Mouse (Mus musculus) midbrain, embryonic 12.5 days (tissue): ENCODE data around the gene Magi1. TPM values are rescaled to one million over a fixed set of nuclear protein-coding genes. Genes with fewer than 3 reads are reported as not detected.

Experiments used
- ATAC-seq: fragments of 200-750 bp; cut with Nextera tagmentation; 2 replicates; pipeline ENCODE4 v1.8.0; 2017; ENCODE audit warnings: low read depth, moderate TSS enrichment, moderate library complexity; ENCODE audit not compliant: low FRiP score
- H3K27ac ChIP-seq: fragments of 300-500 bp; sonication (generic); replicated peaks from 2 replicates; pipeline ENCODE4 v1.5.1; 2016; ENCODE audit warnings: mild to moderate bottlenecking
- H3K27me3 ChIP-seq: fragments of 300-500 bp; sonication (generic); 2 replicates; pipeline ENCODE4 v1.6.1; 2016; ENCODE audit warnings: mild to moderate bottlenecking
- H3K36me3 ChIP-seq: fragments of 300-500 bp; sonication (generic); 2 replicates; pipeline ENCODE4 v1.6.1; 2016
- H3K4me1 ChIP-seq: fragments of 300-500 bp; sonication (generic); 2 replicates; pipeline ENCODE4 v1.6.1; 2016
- H3K4me2 ChIP-seq: fragments of 300-500 bp; sonication (generic); replicated peaks from 2 replicates; pipeline ENCODE4 v1.6.1; 2016; ENCODE audit warnings: mild to moderate bottlenecking, moderate library complexity
- H3K4me3 ChIP-seq: fragments of 300-500 bp; sonication (generic); 2 replicates; pipeline ENCODE4 v1.5.1; 2016; ENCODE audit warnings: mild to moderate bottlenecking
- H3K9ac ChIP-seq: fragments of 300-500 bp; sonication (generic); replicated peaks from 2 replicates; pipeline ENCODE4 v1.6.1; 2016; ENCODE audit warnings: mild to moderate bottlenecking, moderate library complexity
- H3K9me3 ChIP-seq: fragments of 300-500 bp; sonication (generic); 2 replicates; pipeline ENCODE4 v1.6.1; 2016; ENCODE audit warnings: mild to moderate bottlenecking
- WGBS: fragments of 180-500 bp; shearing (Covaris S2); methylation state at CpG from one replicate; pipeline ENCODE4 v1.1.7; 2016; 5-methylcytosine and 5-hydroxymethylcytosine counted together
- polyA plus RNA-seq: library from polyadenylated mRNA; unstranded; fragments of >200 nt; fragmentation: Nextera tagmentation; extraction: Ambion mirVana; gene quantifications from 2 replicates; pipeline ENCODE4 v1.2.1, GENCODE M21; 2016

Gene Magi1
- 45.1 and 45.7 TPM in 2 replicates for polyA plus RNA-seq

- Histone ChIP-seq H3K36me3 (no peaks in the 10 kb centered on the region), H3K9ac (peak within 1 kb of the TSS; percentile 80), H3K27ac (peak within 1 kb of the TSS; percentile 93), H3K9me3 (no peaks in the 10 kb centered on the region), H3K27me3 (peaks cover 11% of the 10 kb centered on the region), H3K4me1 (peaks cover 29% of the 10 kb centered on the region), H3K4me2 (peak within 1 kb of the TSS; percentile 96), H3K4me3 (peak within 1 kb of the TSS; percentile 79)
- peak; percentile 97 for ATAC-seq
- under 1% methylated on average over 86 of the region's 86 CpGs for WGBS
Measured at GRCm38 (mm10) chr6:94283318-94284061, at the start of gene Magi1. Gene Magi1, minus strand, starts transcription at chr6:94283917.

- no peak overlapping the region for H3K4me2 ChIP-seq
- H3K36me3 ChIP-seq: no peaks in the 10 kb centered on the region
- H3K9ac ChIP-seq: no peak overlapping the region
- no peak for ATAC-seq
- 83% methylated on average over 4 of the region's 4 CpGs for WGBS
- no peaks in the 10 kb centered on the region for H3K9me3 ChIP-seq
- H3K27ac ChIP-seq: no peak overlapping the region
- no peak overlapping the region for H3K4me3 ChIP-seq
- H3K4me1 ChIP-seq: no peaks in the 10 kb centered on the region
- H3K27me3 ChIP-seq: no peaks in the 10 kb centered on the region
Measured at GRCm38 (mm10) chr6:94327143-94327542, 43.4 kb upstream of the Magi1 start.

- Histone ChIP-seq H3K9me3 (no peaks in the 10 kb centered on the region), H3K9ac (no peak overlapping the region), H3K36me3 (no peaks in the 10 kb centered on the region), H3K27ac (no peak overlapping the region), H3K27me3 (no peaks in the 10 kb centered on the region), H3K4me1 (no peaks in the 10 kb centered on the region), H3K4me3 (no peak overlapping the region), H3K4me2 (no peak overlapping the region)
- WGBS: 90% methylated on average over 3 of the region's 3 CpGs
- ATAC-seq: no peak
Measured at GRCm38 (mm10) chr6:94316886-94317285, 33.2 kb upstream of the Magi1 start.

- ATAC-seq: no peak
- 77% methylated on average over 7 of the region's 7 CpGs for WGBS
- no peak overlapping the region for H3K4me2 ChIP-seq
Measured at GRCm38 (mm10) chr6:94312285-94312684, 28.6 kb upstream of the Magi1 start.

GRCm38 (mm10) chr6:94308498-94308897 is 24.8 kb upstream of the Magi1 start:
- Histone ChIP-seq H3K9ac (no peak overlapping the region), H3K4me2 (no peak overlapping the region), H3K9me3 (no peaks in the 10 kb centered on the region), H3K27me3 (no peaks in the 10 kb centered on the region), H3K36me3 (no peaks in the 10 kb centered on the region), H3K4me3 (no peak overlapping the region), H3K27ac (no peak overlapping the region), H3K4me1 (0 out of 2 replicates have a peak, but pooled peaks cover 4% of the 10 kb centered on the region)
- ATAC-seq: no peak
- WGBS: 41% methylated on average over 7 of the region's 7 CpGs

More at GRCm38 (mm10) chr6:94312285-94312684, 28.6 kb upstream of the Magi1 start:
- Histone ChIP-seq H3K9ac (no peak overlapping the region), H3K4me1 (0 out of 2 replicates have a peak, but pooled peaks cover 4% of the 10 kb centered on the region), H3K36me3 (no peaks in the 10 kb centered on the region), H3K9me3 (no peaks in the 10 kb centered on the region), H3K27ac (no peak overlapping the region), H3K4me3 (no peak overlapping the region), H3K27me3 (no peaks in the 10 kb centered on the region)

GRCm38 (mm10) chr6:94303512-94303911 is 19.8 kb upstream of the Magi1 start:
- no peaks in the 10 kb centered on the region for H3K27me3 ChIP-seq
- H3K4me1 ChIP-seq: 0 out of 2 replicates have a peak, but pooled peaks cover 2% of the 10 kb centered on the region
- no peak for ATAC-seq
- H3K9me3 ChIP-seq: no peaks in the 10 kb centered on the region
- no peak overlapping the region for H3K4me3 ChIP-seq
- 87% methylated on average over 6 of the region's 6 CpGs for WGBS
- H3K36me3 ChIP-seq: no peaks in the 10 kb centered on the region
- no peak overlapping the region for H3K27ac ChIP-seq
- no peak overlapping the region for H3K9ac ChIP-seq
- no peak overlapping the region for H3K4me2 ChIP-seq

GRCm38 (mm10) chr6:94301804-94302203 is 18.1 kb upstream of the Magi1 start:
- no peaks in the 10 kb centered on the region for H3K4me1 ChIP-seq
- H3K9me3 ChIP-seq: no peaks in the 10 kb centered on the region
- no peak overlapping the region for H3K9ac ChIP-seq
- no peak overlapping the region for H3K4me3 ChIP-seq
- no peaks in the 10 kb centered on the region for H3K36me3 ChIP-seq
- no peak overlapping the region for H3K27ac ChIP-seq
- H3K27me3 ChIP-seq: no peaks in the 10 kb centered on the region
- H3K4me2 ChIP-seq: no peak overlapping the region
- 89% methylated on average over 10 of the region's 10 CpGs for WGBS
- ATAC-seq: no peak

GRCm38 (mm10) chr6:94300562-94300961 is 16.8 kb upstream of the Magi1 start:
- no peaks in the 10 kb centered on the region for H3K36me3 ChIP-seq
- H3K9ac ChIP-seq: no peak overlapping the region
- no peaks in the 10 kb centered on the region for H3K4me1 ChIP-seq
- no peaks in the 10 kb centered on the region for H3K27me3 ChIP-seq
- 83% methylated on average over 3 of the region's 3 CpGs for WGBS
- no peak overlapping the region for H3K4me3 ChIP-seq
- no peak overlapping the region for H3K27ac ChIP-seq
- no peaks in the 10 kb centered on the region for H3K9me3 ChIP-seq
- no peak overlapping the region for H3K4me2 ChIP-seq
- no peak for ATAC-seq

- Histone ChIP-seq H3K27me3 (no peaks in the 10 kb centered on the region), H3K9ac (no peak overlapping the region), H3K4me2 (no peak overlapping the region), H3K9me3 (no peaks in the 10 kb centered on the region), H3K36me3 (no peaks in the 10 kb centered on the region), H3K27ac (no peak overlapping the region), H3K4me3 (no peak overlapping the region), H3K4me1 (peaks cover 12% of the 10 kb centered on the region)
- ATAC-seq: no peak
Measured at GRCm38 (mm10) chr6:94287387-94287786, 3.7 kb upstream of the Magi1 start.

- ATAC-seq: no peak
- no peaks in the 10 kb centered on the region for H3K9me3 ChIP-seq
Measured at GRCm38 (mm10) chr6:94286555-94286954, 2.8 kb upstream of the Magi1 start.

GRCm38 (mm10) chr6:94284089-94284825 is 540 bp upstream of the Magi1 start:
- no peaks in the 10 kb centered on the region for H3K36me3 ChIP-seq
- H3K9me3 ChIP-seq: no peaks in the 10 kb centered on the region
- peak overlapping the region; percentile 79 for H3K4me3 ChIP-seq
- ATAC-seq: peak; percentile 71
- H3K27me3 ChIP-seq: peaks cover 11% of the 10 kb centered on the region
- H3K9ac ChIP-seq: peak overlapping the region; percentile 54
- H3K4me2 ChIP-seq: peak overlapping the region; percentile 96
- H3K4me1 ChIP-seq: peaks cover 29% of the 10 kb centered on the region
- WGBS: under 1% methylated on average over 44 of the region's 44 CpGs
- H3K27ac ChIP-seq: peak overlapping the region; percentile 61

More at GRCm38 (mm10) chr6:94286555-94286954, 2.8 kb upstream of the Magi1 start:
- Histone ChIP-seq H3K4me3 (no peak overlapping the region), H3K27ac (no peak overlapping the region), H3K27me3 (peaks cover 3% of the 10 kb centered on the region), H3K4me2 (no peak overlapping the region), H3K4me1 (peaks cover 21% of the 10 kb centered on the region), H3K36me3 (no peaks in the 10 kb centered on the region), H3K9ac (no peak overlapping the region)
- WGBS: 84% methylated on average over 2 of the region's 2 CpGs
